Mouse (Mus musculus) heart, adult 2 months (tissue): ENCODE results near the gene Hmgb4.

ENCODE experiments used
- CTCF ChIP-seq: fragments of 200-600 bp; IDR thresholded peaks from 2 replicates; pipeline ENCODE4 v1.8.1; 2022; ENCODE audit warnings: antibody characterized with exemption, mild to moderate bottlenecking, moderate library complexity
- EP300 ChIP-seq: fragments of 200-500 bp; IDR thresholded peaks from 2 replicates; pipeline ENCODE4 v1.6.1; 2011; ENCODE audit warnings: low read depth, low read length, control low read depth; ENCODE audit not compliant: insufficient read depth
- POLR2A ChIP-seq: fragments of 200-500 bp; IDR thresholded peaks from 2 replicates; pipeline ENCODE4 v1.6.1; 2011; ENCODE audit warnings: mild to moderate bottlenecking, low read depth, low read length, control low read depth; ENCODE audit not compliant: insufficient read depth

DNA sequence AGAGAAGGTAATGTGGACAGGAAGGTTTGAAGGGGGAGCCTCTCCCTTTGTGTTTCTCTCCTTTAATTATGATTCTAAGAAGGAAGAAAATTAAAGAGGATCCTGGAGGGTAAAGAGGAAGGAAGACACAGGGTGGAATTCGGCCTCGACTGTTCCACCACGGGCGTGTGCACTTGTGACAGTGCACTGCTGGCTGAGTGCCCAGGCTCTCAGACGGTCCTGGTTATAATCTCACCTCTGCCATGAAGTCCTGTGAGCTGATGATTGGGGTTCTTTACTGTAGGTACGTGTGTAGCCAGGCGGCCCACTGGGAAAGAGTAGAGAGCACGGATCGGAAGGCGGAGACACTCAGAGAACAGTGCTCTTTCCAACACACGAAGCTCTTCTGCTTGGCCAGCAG lies 12.4 kb upstream of the Hmgb4 start:
- TF ChIP-seq CTCF (no peak), EP300 (no peak), POLR2A (no peak)
